Mouse (Mus musculus) kidney, postnatal 0 days (tissue): Measurements from ENCODE around the gene C2cd5. TPM values are rescaled to one million over a fixed set of nuclear protein-coding genes. Genes with fewer than 3 reads are reported as not detected.
A peak's percentile ranks its signal among the peaks of the same experiment; 100 is the strongest.

ENCODE experiments used
- ATAC-seq: fragments of 200-750 bp; cut with Nextera tagmentation; replicated peaks from 2 replicates; pipeline ENCODE4 v1.8.0; 2017; ENCODE audit warnings: low read depth, moderate number of reproducible peaks, moderate TSS enrichment, moderate library complexity; ENCODE audit not compliant: low FRiP score
- DNase-seq: peaks from one replicate; pipeline ENCODE4 v3.0.0-alpha.2; 2016; ENCODE audit warnings: low spot score
- H3K27ac ChIP-seq: fragments of 300-500 bp; sonication (generic); 2 replicates; pipeline ENCODE4 v1.5.1; 2014; ENCODE audit warnings: mild to moderate bottlenecking
- H3K27me3 ChIP-seq: fragments of 300-500 bp; sonication (generic); 2 replicates; pipeline ENCODE4 v1.6.1; 2014; ENCODE audit warnings: low read length, mixed read lengths; ENCODE audit not compliant: insufficient read depth
- H3K36me3 ChIP-seq: fragments of 300-500 bp; sonication (generic); 2 replicates; pipeline ENCODE4 v1.6.1; 2014; ENCODE audit warnings: low read length, mixed read lengths; ENCODE audit not compliant: insufficient read depth
- H3K4me1 ChIP-seq: fragments of 300-500 bp; sonication (generic); replicated peaks from 2 replicates; pipeline ENCODE4 v1.6.1; 2014; ENCODE audit warnings: antibody characterized with exemption, low read length, mixed read lengths; ENCODE audit not compliant: insufficient read depth
- H3K4me2 ChIP-seq: fragments of 300-500 bp; sonication (generic); 2 replicates; pipeline ENCODE4 v1.6.1; 2014; ENCODE audit warnings: mild to moderate bottlenecking, low read length, moderate library complexity, mixed read lengths
- H3K4me3 ChIP-seq: fragments of 300-500 bp; sonication (generic); replicated peaks from 2 replicates; pipeline ENCODE4 v1.5.1; 2014; ENCODE audit warnings: low read depth, low read length
- H3K9ac ChIP-seq: fragments of 300-500 bp; sonication (generic); 2 replicates; pipeline ENCODE4 v1.6.1; 2014; ENCODE audit warnings: low read depth, low read length
- H3K9me3 ChIP-seq: fragments of 300-500 bp; sonication (generic); replicated peaks from 2 replicates; pipeline ENCODE4 v1.6.1; 2016; ENCODE audit warnings: low read length, inconsistent platforms, mixed read lengths
- CTCF ChIP-seq: IDR thresholded peaks from 2 replicates; pipeline ENCODE4 v1.5.1; 2016; ENCODE audit warnings: antibody characterized with exemption, low read depth, mild to moderate bottlenecking, moderate library complexity
- WGBS: fragments of 180-500 bp; shearing (Covaris S2); extraction: QIAGEN DNeasy Blood & Tissue Kit; methylation state at CpG from one replicate; pipeline ENCODE4 v1.1.7; 2014; 5-methylcytosine and 5-hydroxymethylcytosine counted together
- polyA plus RNA-seq: library from polyadenylated mRNA; unstranded; fragments of >200 nt; fragmentation: Nextera tagmentation; extraction: Ambion mirVana; gene quantifications from 2 replicates; pipeline ENCODE4 v1.2.1, GENCODE M21; 2015

Gene C2cd5
- polyA plus RNA-seq, 1 experiment from 2014 or later, result 19.1 TPM

DNA sequence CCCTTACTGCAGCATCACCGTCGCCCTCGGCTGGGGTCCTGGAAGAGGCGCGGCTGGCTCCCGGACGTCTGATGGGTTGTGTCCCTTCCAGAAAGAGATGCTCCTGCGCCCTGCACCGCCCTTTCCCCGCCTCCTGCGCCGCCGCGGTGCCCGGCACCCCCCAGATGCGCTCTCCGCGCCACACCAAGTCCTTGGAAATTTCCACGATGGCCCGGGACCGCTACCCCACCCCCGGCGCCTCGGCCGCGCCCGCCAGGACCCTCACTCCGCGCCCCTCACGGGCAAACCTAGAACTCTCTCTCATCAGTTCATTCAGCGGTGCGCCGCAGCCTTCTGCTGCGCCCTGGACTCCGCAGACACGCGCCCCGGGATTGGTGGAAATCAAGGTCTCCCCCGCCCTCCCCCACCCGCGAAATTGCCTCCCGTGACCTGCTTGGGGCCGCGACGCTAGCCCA lies 135.8 kb downstream of the C2cd5 start, which contains the start of gene St8sia1:
TSS of gene St8sia1 (minus strand) at position 377 of the 455 bp plus-strand sequence.
- Histone ChIP-seq H3K4me1 (0 out of 2 replicates have a peak, but pooled peaks cover 3% of the 10 kb centered on the region), H3K36me3 (no peaks in the 10 kb centered on the region), H3K27me3 (peaks cover 8% of the 10 kb centered on the region; the same call in 1 of the 2 replicates), H3K9ac (peak within 1 kb of the TSS; percentile 59), H3K4me3 (peak within 1 kb of the TSS; percentile 59), H3K9me3 (no peaks in the 10 kb centered on the region), H3K4me2 (peak within 1 kb of the TSS; percentile 98), H3K27ac (0 out of 2 replicates have a peak within 1 kb of the TSS, but pooled peaks have one; percentile 5)
- ATAC-seq (peak; percentile 25), DNase-seq (peak; percentile 44)
- no peak for TF ChIP-seq CTCF
- under 1% methylated on average over 45 of the region's 45 CpGs for WGBS

- Histone ChIP-seq H3K4me1 (0 out of 2 replicates have a peak, but pooled peaks cover 3% of the 10 kb centered on the region), H3K36me3 (no peaks in the 10 kb centered on the region), H3K9me3 (no peaks in the 10 kb centered on the region), H3K27me3 (peaks cover 8% of the 10 kb centered on the region; the same call in 1 of the 2 replicates), H3K4me3 (peak overlapping the region; percentile 59), H3K4me2 (peak overlapping the region; percentile 98), H3K27ac (no peak overlapping the region), H3K9ac (peak overlapping the region; percentile 59)
- 24% methylated on average over 30 of the region's 30 CpGs for WGBS
- DNase-seq (no peak), ATAC-seq (no peak)
- no peak for TF ChIP-seq CTCF
Measured at GRCm38 (mm10) chr6:142963480-142964075, 136.4 kb downstream of the C2cd5 start.

- no peaks in the 10 kb centered on the region for H3K36me3 ChIP-seq
- 72% methylated on average over 14 of the region's 14 CpGs for WGBS
- no peak overlapping the region for H3K27ac ChIP-seq
- H3K4me3 ChIP-seq, result peak overlapping the region; percentile 59
- 0 out of 2 replicates have a peak, but pooled peaks cover 3% of the 10 kb centered on the region for H3K4me1 ChIP-seq
- no peaks in the 10 kb centered on the region for H3K9me3 ChIP-seq
- DNase-seq, result no peak
- H3K4me2 ChIP-seq, result peak overlapping the region; percentile 98
- TF ChIP-seq CTCF, result no peak
- ATAC-seq, result no peak
- peaks cover 8% of the 10 kb centered on the region; the same call in 1 of the 2 replicates for H3K27me3 ChIP-seq
- no peak overlapping the region for H3K9ac ChIP-seq
Measured at GRCm38 (mm10) chr6:142962881-142963280, 137.1 kb downstream of the C2cd5 start.

- Histone ChIP-seq H3K4me3 (peak overlapping the region; percentile 59), H3K9me3 (no peaks in the 10 kb centered on the region), H3K4me2 (peak overlapping the region; percentile 98), H3K36me3 (no peaks in the 10 kb centered on the region), H3K9ac (no peak overlapping the region), H3K27me3 (peaks cover 8% of the 10 kb centered on the region; the same call in 1 of the 2 replicates), H3K27ac (no peak overlapping the region), H3K4me1 (0 out of 2 replicates have a peak, but pooled peaks cover 3% of the 10 kb centered on the region)
- DNase-seq (no peak), ATAC-seq (no peak)
- TF ChIP-seq CTCF, result no peak
- 60% methylated on average over 10 of the region's 10 CpGs for WGBS
Measured at GRCm38 (mm10) chr6:142962476-142962875, 137.5 kb downstream of the C2cd5 start.

DNA sequence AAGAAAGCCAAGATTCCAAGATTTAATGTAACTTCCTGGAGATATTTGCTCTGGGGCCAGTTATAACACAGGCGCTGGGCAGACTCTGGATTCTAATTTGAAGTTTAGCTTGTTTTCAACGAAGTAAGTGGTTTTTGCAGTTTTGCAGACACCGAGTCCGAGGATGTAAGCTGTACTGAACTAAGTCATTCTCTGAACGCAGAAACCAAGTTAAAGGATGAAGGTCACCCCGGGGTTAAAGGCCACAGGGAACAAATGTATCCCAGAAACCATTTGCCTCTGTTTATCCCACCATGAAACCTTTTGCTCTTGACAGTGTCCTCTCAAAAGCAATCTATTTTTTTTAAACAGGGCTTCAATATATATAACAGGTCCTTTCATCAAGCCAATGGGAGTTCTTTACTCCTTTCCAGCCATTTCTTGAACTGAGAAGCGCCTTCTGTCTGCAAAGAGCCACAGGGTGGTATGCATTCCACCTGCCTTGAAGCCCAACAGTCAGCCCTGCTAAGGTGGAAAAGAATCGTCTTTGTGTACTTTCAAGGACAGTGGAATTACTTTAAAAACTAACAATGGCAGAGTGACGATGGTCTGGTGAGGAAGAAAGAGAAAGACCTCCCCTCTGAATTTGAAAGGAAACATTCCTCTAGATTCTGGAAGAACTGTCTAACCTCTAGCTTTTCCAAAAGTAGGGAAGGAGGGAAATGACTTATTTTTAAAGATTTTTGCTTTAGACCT lies 138.1 kb downstream of the C2cd5 start:
- TF ChIP-seq CTCF, result no peak
- Histone ChIP-seq H3K9ac (no peak overlapping the region), H3K4me2 (peak overlapping the region; percentile 32), H3K9me3 (no peaks in the 10 kb centered on the region), H3K27me3 (peaks cover 8% of the 10 kb centered on the region; the same call in 1 of the 2 replicates), H3K36me3 (no peaks in the 10 kb centered on the region), H3K4me3 (no peak overlapping the region), H3K4me1 (0 out of 2 replicates have a peak, but pooled peaks cover 3% of the 10 kb centered on the region), H3K27ac (no peak overlapping the region)
- DNase-seq (no peak), ATAC-seq (no peak)
- WGBS, result 81% methylated on average over 9 of the region's 9 CpGs

Other genes with a start within 250 kb of the C2cd5 start
- gene St8sia1, start 135.7 kb downstream of the C2cd5 start, polyA plus RNA-seq, result 2.3 and 2.4 TPM in 2 replicates
- 35.9 and 36.6 TPM in 2 replicates for gene Etnk1, start 67.1 kb upstream of the C2cd5 start, polyA plus RNA-seq